Mouse (Mus musculus) small intestine, adult 2 months (tissue): ENCODE results near the gene Folr1. TPM values are rescaled to one million over a fixed set of nuclear protein-coding genes. Genes with fewer than 3 reads are reported as not detected.

Experiments
- H3K27ac ChIP-seq: fragments of 200-500 bp; 2 replicates; pipeline ENCODE4 v1.5.1; 2012; ENCODE audit warnings: low read depth, low read length, control low read depth, inconsistent platforms; ENCODE audit not compliant: insufficient read depth
- H3K27me3 ChIP-seq: fragments of 200-500 bp; 2 replicates; pipeline ENCODE4 v1.6.1; 2012; ENCODE audit warnings: mild to moderate bottlenecking, moderate library complexity, low read length, inconsistent platforms; ENCODE audit not compliant: control insufficient read depth, insufficient read depth
- H3K36me3 ChIP-seq: fragments of 200-500 bp; 2 replicates; pipeline ENCODE4 v1.6.1; 2012; ENCODE audit warnings: mild to moderate bottlenecking, low read length, control low read depth, inconsistent platforms; ENCODE audit not compliant: control insufficient read depth, insufficient read depth
- H3K4me1 ChIP-seq: fragments of 200-500 bp; 2 replicates; pipeline ENCODE4 v1.6.1; 2012; ENCODE audit warnings: low read length, inconsistent platforms, mixed read lengths; ENCODE audit not compliant: control insufficient read depth, insufficient read depth, insufficient read length
- H3K4me3 ChIP-seq: fragments of 200-500 bp; 2 replicates; pipeline ENCODE4 v1.5.1; 2012; ENCODE audit warnings: low read depth, mild to moderate bottlenecking, control low read depth, inconsistent platforms, low read length, moderate library complexity
- CTCF ChIP-seq: fragments of 200-500 bp; IDR thresholded peaks from 2 replicates; pipeline ENCODE4 v1.5.1; 2012; ENCODE audit warnings: low read depth, mild to moderate bottlenecking, control low read depth, inconsistent platforms, low read length, moderate library complexity, mixed read lengths; ENCODE audit not compliant: insufficient replicate concordance, insufficient read length; ENCODE audit errors: extremely low read depth
- POLR2A ChIP-seq: fragments of 200-500 bp; IDR thresholded peaks from 2 replicates; pipeline ENCODE4 v1.6.1; 2012; ENCODE audit warnings: low read depth, mild to moderate bottlenecking, control low read depth, inconsistent platforms, low read length, moderate library complexity
- WGBS: fragments of 180-500 bp; shearing (Covaris S2); methylation state at CpG from one replicate; pipeline ENCODE4 v1.1.7; 2018; 5-methylcytosine and 5-hydroxymethylcytosine counted together
- polyA plus RNA-seq: library from polyadenylated mRNA; depleted of rRNA; stranded (reverse); fragments of >200 nt; gene quantifications from 2 replicates; pipeline ENCODE4 v1.2.3, GENCODE M21; 2012

Folr1 gene
- polyA plus RNA-seq, 1 experiment: 0.84 TPM

GRCm38 (mm10) chr7:101886274-101886673, 15.7 kb upstream of the Folr1 start:
- no peaks in the 10 kb centered on the region for H3K27me3 ChIP-seq
- H3K36me3 ChIP-seq: no peaks in the 10 kb centered on the region
- WGBS: 86% methylated on average over 6 of the region's 6 CpGs
- H3K4me3 ChIP-seq: no peak overlapping the region
- H3K27ac ChIP-seq: no peak overlapping the region
- no peaks in the 10 kb centered on the region for H3K4me1 ChIP-seq
- TF ChIP-seq POLR2A: no peak
- TF ChIP-seq CTCF: no peak

- H3K27me3 ChIP-seq: no peaks in the 10 kb centered on the region
- WGBS: 97% methylated on average over 4 of the region's 4 CpGs
- no peak for TF ChIP-seq CTCF
- no peak for TF ChIP-seq POLR2A
Measured at GRCm38 (mm10) chr7:101884160-101884559, 13.6 kb upstream of the Folr1 start.

GRCm38 (mm10) chr7:101882413-101883154, 12.0 kb upstream of the Folr1 start:
- TF ChIP-seq POLR2A (no peak), CTCF (no peak)
- Histone ChIP-seq H3K4me1 (no peaks in the 10 kb centered on the region), H3K36me3 (no peaks in the 10 kb centered on the region), H3K27me3 (no peaks in the 10 kb centered on the region), H3K4me3 (no peak overlapping the region), H3K27ac (no peak overlapping the region)
- WGBS: 80% methylated on average over 9 of the region's 9 CpGs

More at GRCm38 (mm10) chr7:101884160-101884559, 13.6 kb upstream of the Folr1 start:
- Histone ChIP-seq H3K36me3 (no peaks in the 10 kb centered on the region), H3K4me1 (no peaks in the 10 kb centered on the region), H3K27ac (no peak overlapping the region), H3K4me3 (no peak overlapping the region)

- no peaks in the 10 kb centered on the region for H3K36me3 ChIP-seq
- 70% methylated on average over 4 of the region's 4 CpGs for WGBS
- H3K27ac ChIP-seq: no peak overlapping the region
- no peaks in the 10 kb centered on the region for H3K27me3 ChIP-seq
- no peak overlapping the region for H3K4me3 ChIP-seq
- H3K4me1 ChIP-seq: no peaks in the 10 kb centered on the region
- no peak for TF ChIP-seq POLR2A
- TF ChIP-seq CTCF: no peak
Measured at GRCm38 (mm10) chr7:101880855-101881254, 10.3 kb upstream of the Folr1 start.

GRCm38 (mm10) chr7:101875978-101876377, 5.4 kb upstream of the Folr1 start:
- H3K4me3 ChIP-seq: no peak overlapping the region
- no peak for TF ChIP-seq CTCF
- TF ChIP-seq POLR2A: no peak
- WGBS: 93% methylated on average over 1 of the region's 1 CpGs
- H3K27ac ChIP-seq: no peak overlapping the region
- H3K36me3 ChIP-seq: no peaks in the 10 kb centered on the region
- H3K27me3 ChIP-seq: no peaks in the 10 kb centered on the region
- H3K4me1 ChIP-seq: no peaks in the 10 kb centered on the region

GRCm38 (mm10) chr7:101871296-101871695, 708 bp upstream of the Folr1 start:
- Histone ChIP-seq H3K4me3 (no peak overlapping the region), H3K27me3 (no peaks in the 10 kb centered on the region), H3K27ac (no peak overlapping the region), H3K4me1 (no peaks in the 10 kb centered on the region), H3K36me3 (no peaks in the 10 kb centered on the region)
- TF ChIP-seq CTCF (no peak), POLR2A (no peak)
- WGBS: 55% methylated on average over 3 of the region's 3 CpGs

- no peak overlapping the region for H3K4me3 ChIP-seq
- TF ChIP-seq POLR2A: no peak
- no peak for TF ChIP-seq CTCF
- H3K4me1 ChIP-seq: no peaks in the 10 kb centered on the region
- no peaks in the 10 kb centered on the region for H3K27me3 ChIP-seq
- 56% methylated on average over 7 of the region's 7 CpGs for WGBS
- no peaks in the 10 kb centered on the region for H3K36me3 ChIP-seq
- no peak overlapping the region for H3K27ac ChIP-seq
Measured at GRCm38 (mm10) chr7:101869163-101869500, 1.5 kb downstream of the Folr1 start.
